Mouse (Mus musculus): ENCODE measurements at regions not wholly inside any gene's neighbourhood (a gene's known extent, or its start where the extent isn't known, plus 50 kb on each side); places are given as distances from the start of the nearest gene placed in this dataset.

- no peak for DNase-seq (ENCODE audit: low spot score)
Observed at GRCm38 (mm10) chr12:68554292-68554691, 604.7 kb downstream of the Rps29 start.

GRCm38 (mm10) chr12:68541811-68542210 is 617.2 kb downstream of the Rps29 start:
- DNase-seq (ENCODE audit: low spot score), result no peak

GRCm38 (mm10) chr12:68500794-68501193 is 658.2 kb downstream of the Rps29 start:
- DNase-seq (ENCODE audit: low spot score), result no peak

GRCm38 (mm10) chr12:68463032-68463431 is 696.0 kb downstream of the Rps29 start:
- no peak for DNase-seq (ENCODE audit: low spot score)

- DNase-seq (ENCODE audit: low spot score), result no peak
Observed at GRCm38 (mm10) chr12:68458196-68458595, 700.8 kb downstream of the Rps29 start.

- DNase-seq (ENCODE audit: low spot score), result no peak
Observed at GRCm38 (mm10) chr12:68426601-68427000, 732.4 kb downstream of the Rps29 start.

GRCm38 (mm10) chr12:68425006-68425405 is 734.0 kb downstream of the Rps29 start:
- no peak for DNase-seq (ENCODE audit: low spot score)

Data from c-Kit-positive CD71-positive TER-119-positive erythroid progenitor cells, embryonic 14.5 days (primary cell).